In genomic region chr13:36295848-36296247, GRCm38 (mm10) we compare ENCODE assay signal across 8 mouse cellular contexts.
DNase-seq lines count a peak whose midpoint lies in the region; ATAC-seq lines count a peak whose summit lies in the region.

No protein-coding gene starts in this region.

- H3K9me3 ChIP-seq in limb, embryonic 15.5 days: no peaks in the 10 kb centered on the region

- no peaks in the 10 kb centered on the region for H3K27me3 ChIP-seq in limb, embryonic 15.5 days

- ATAC-seq in limb, embryonic 15.5 days (ENCODE audit: insufficient number of reproducible peaks, low FRiP score, low TSS enrichment, low read depth): peak; percentile 81

- no peak overlapping the region for H3K9ac ChIP-seq in limb, embryonic 15.5 days

- H3K27ac ChIP-seq in limb, embryonic 15.5 days: peak overlapping the region; percentile 71

- peaks cover 33% of the 10 kb centered on the region for H3K4me1 ChIP-seq in limb, embryonic 15.5 days

- 10% methylated on average over 6 of the region's 6 CpGs for WGBS in limb, embryonic 15.5 days

- DNase-seq in embryo, embryonic 11 days: peak; percentile 8
- no peak for DNase-seq in embryo, embryonic 9.5 days (ENCODE audit: extremely low spot score)
- DNase-seq in adipocyte (ENCODE audit: low spot score): peak; percentile 73
- peak; percentile 34 for DNase-seq in gastrocnemius, postnatal 25 days
- DNase-seq in kidney, adult 11 months: peak; percentile 15
- DNase-seq in right cerebral cortex, postnatal 25 days: peak; percentile 30
- DNase-seq in yolk sac, embryonic 10.5 days (ENCODE audit: low spot score): no peak

- H3K4me3 ChIP-seq in limb, embryonic 15.5 days: no peak overlapping the region

- no peak overlapping the region for H3K4me2 ChIP-seq in limb, embryonic 15.5 days

- H3K36me3 ChIP-seq in limb, embryonic 15.5 days: no peaks in the 10 kb centered on the region

Comparison
In these comparisons a context has a peak if more than half of its experiments do, and no peak if none do; other contexts are left out.
1. DNase-seq: peak in embryo, embryonic 11 days (single experiment), adipocyte (single experiment), gastrocnemius, postnatal 25 days (single experiment), kidney, adult 11 months (single experiment) and right cerebral cortex, postnatal 25 days (single experiment); none in embryo, embryonic 9.5 days (single experiment) and yolk sac, embryonic 10.5 days (single experiment).